Mouse (Mus musculus) heart, adult 2 months (tissue): ENCODE data around the gene Nudt16.

Experiments
- CTCF ChIP-seq: fragments of 200-600 bp; IDR thresholded peaks from 2 replicates; pipeline ENCODE4 v1.8.1; 2022; ENCODE audit warnings: antibody characterized with exemption, mild to moderate bottlenecking, moderate library complexity
- EP300 ChIP-seq: fragments of 200-500 bp; IDR thresholded peaks from 2 replicates; pipeline ENCODE4 v1.6.1; 2011; ENCODE audit warnings: low read depth, low read length, control low read depth; ENCODE audit not compliant: insufficient read depth
- POLR2A ChIP-seq: fragments of 200-500 bp; IDR thresholded peaks from 2 replicates; pipeline ENCODE4 v1.6.1; 2011; ENCODE audit warnings: mild to moderate bottlenecking, low read depth, low read length, control low read depth; ENCODE audit not compliant: insufficient read depth

GRCm38 (mm10) chr9:105130331-105130730 is 1.3 kb downstream of the Nudt16 start:
- TF ChIP-seq EP300 (no peak), POLR2A (no peak), CTCF (no peak)
